Mouse (Mus musculus) hindbrain, embryonic 16.5 days (tissue): ENCODE measurements at regions not wholly inside any gene's neighbourhood (a gene's known extent, or its start where the extent isn't known, plus 50 kb on each side); places are given as distances from the start of the nearest gene placed in this dataset.

Experiments
- ATAC-seq: fragments of 200-750 bp; cut with Nextera tagmentation; 2 replicates; pipeline ENCODE4 v1.8.0; 2017; ENCODE audit warnings: moderate TSS enrichment, moderate library complexity
- H3K27ac ChIP-seq: fragments of 300-500 bp; sonication (generic); 2 replicates; pipeline ENCODE4 v1.5.1; 2014; ENCODE audit warnings: low read depth, mild to moderate bottlenecking, control low read depth, low read length, moderate library complexity
- H3K27me3 ChIP-seq: fragments of 300-500 bp; sonication (generic); replicated peaks from 2 replicates; pipeline ENCODE4 v1.6.1; 2014; ENCODE audit warnings: low read length; ENCODE audit not compliant: control insufficient read depth, insufficient read depth
- H3K36me3 ChIP-seq: fragments of 300-500 bp; sonication (generic); 2 replicates; pipeline ENCODE4 v1.6.1; 2014; ENCODE audit warnings: mild to moderate bottlenecking, low read length, moderate library complexity, mixed read lengths; ENCODE audit not compliant: control insufficient read depth, insufficient read depth
- H3K4me1 ChIP-seq: fragments of 300-500 bp; sonication (generic); 2 replicates; pipeline ENCODE4 v1.6.1; 2014; ENCODE audit warnings: low read depth, low read length; ENCODE audit not compliant: control insufficient read depth, insufficient read depth
- H3K4me2 ChIP-seq: fragments of 300-500 bp; sonication (generic); 2 replicates; pipeline ENCODE4 v1.6.1; 2014; ENCODE audit warnings: mild to moderate bottlenecking, low read length, control low read depth, moderate library complexity
- H3K4me3 ChIP-seq: fragments of 300-500 bp; sonication (generic); 2 replicates; pipeline ENCODE4 v1.5.1; 2014; ENCODE audit warnings: mild to moderate bottlenecking, low read length, control low read depth, moderate library complexity
- H3K9ac ChIP-seq: fragments of 300-500 bp; sonication (generic); 2 replicates; pipeline ENCODE4 v1.6.1; 2014; ENCODE audit warnings: low read depth, mild to moderate bottlenecking, control low read depth, low read length, moderate library complexity
- H3K9me3 ChIP-seq: fragments of 300-500 bp; sonication (generic); 2 replicates; pipeline ENCODE4 v1.6.1; 2014; ENCODE audit warnings: mild to moderate bottlenecking, low read length, moderate library complexity; ENCODE audit not compliant: control insufficient read depth
- WGBS: fragments of 180-500 bp; shearing (Covaris S2); extraction: QIAGEN DNeasy Blood & Tissue Kit; methylation state at CpG from one replicate; pipeline ENCODE4 v1.1.7; 2014; 5-methylcytosine and 5-hydroxymethylcytosine counted together

DNA sequence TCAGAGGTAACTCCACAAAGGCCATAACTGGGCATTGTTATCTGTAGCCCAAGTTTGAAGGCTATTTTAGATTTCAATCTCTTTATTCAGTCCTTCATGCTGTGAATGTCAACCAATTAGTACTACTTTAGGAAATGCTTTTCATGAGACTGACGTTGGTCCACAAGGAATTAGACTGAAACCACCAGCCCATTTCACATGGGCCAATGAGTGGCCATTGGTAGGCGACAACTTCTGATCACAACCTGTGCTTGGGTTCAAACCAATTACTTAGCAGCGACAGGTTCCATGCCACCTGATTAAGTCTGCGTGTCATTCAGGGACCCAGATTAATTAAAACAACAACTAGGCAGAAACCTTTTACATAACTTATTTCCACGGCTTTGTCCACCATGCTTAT is 126.9 kb upstream of the Tenm3 start:
- 72% methylated on average over 5 of the region's 5 CpGs for WGBS
- no peaks in the 10 kb centered on the region for H3K9me3 ChIP-seq
- H3K9ac ChIP-seq: no peak overlapping the region
- H3K27me3 ChIP-seq: no peaks in the 10 kb centered on the region
- no peak overlapping the region for H3K4me2 ChIP-seq
- no peak overlapping the region for H3K4me3 ChIP-seq
- no peaks in the 10 kb centered on the region for H3K4me1 ChIP-seq
- no peak overlapping the region for H3K27ac ChIP-seq
- no peaks in the 10 kb centered on the region for H3K36me3 ChIP-seq
- ATAC-seq: no peak

GRCm38 (mm10) chr8:48964929-48965328 is 121.2 kb upstream of the Tenm3 start:
- no peaks in the 10 kb centered on the region for H3K27me3 ChIP-seq
- H3K4me3 ChIP-seq: no peak overlapping the region
- no peak overlapping the region for H3K9ac ChIP-seq
- no peak overlapping the region for H3K27ac ChIP-seq
- WGBS: 85% methylated on average over 1 of the region's 1 CpGs
- no peak for ATAC-seq
- no peaks in the 10 kb centered on the region for H3K4me1 ChIP-seq
- H3K9me3 ChIP-seq: no peaks in the 10 kb centered on the region
- no peak overlapping the region for H3K4me2 ChIP-seq
- no peaks in the 10 kb centered on the region for H3K36me3 ChIP-seq

- no peaks in the 10 kb centered on the region for H3K9me3 ChIP-seq
- H3K36me3 ChIP-seq: no peaks in the 10 kb centered on the region
- ATAC-seq: no peak
- no peak overlapping the region for H3K27ac ChIP-seq
- no peak overlapping the region for H3K4me3 ChIP-seq
- no peaks in the 10 kb centered on the region for H3K4me1 ChIP-seq
- no peaks in the 10 kb centered on the region for H3K27me3 ChIP-seq
- no peak overlapping the region for H3K4me2 ChIP-seq
- 87% methylated on average over 5 of the region's 5 CpGs for WGBS
- H3K9ac ChIP-seq: no peak overlapping the region
Measured at GRCm38 (mm10) chr8:48957614-48958013, 113.9 kb upstream of the Tenm3 start.

DNA sequence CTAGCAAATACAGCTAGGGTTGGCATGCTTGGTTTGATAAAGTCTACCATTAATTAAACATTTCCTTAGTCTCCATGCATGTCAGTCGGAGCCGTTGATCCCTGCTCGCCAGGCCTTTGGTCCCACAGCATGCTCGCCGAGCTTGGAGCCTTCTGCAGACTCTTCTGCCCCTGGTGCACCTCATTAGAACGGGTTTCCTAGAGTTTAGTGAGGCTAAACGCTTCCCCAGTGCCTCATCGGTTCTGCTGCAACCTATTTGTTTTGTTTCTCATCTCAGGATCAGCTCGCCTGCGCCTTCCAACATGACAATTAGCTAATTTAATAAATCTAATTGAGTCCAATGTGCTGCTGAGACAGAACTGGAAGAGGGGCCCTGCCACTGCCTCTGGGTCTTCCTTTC is 107.7 kb upstream of the Tenm3 start:
- no peak for ATAC-seq
- Histone ChIP-seq H3K9ac (no peak overlapping the region), H3K36me3 (no peaks in the 10 kb centered on the region), H3K27ac (no peak overlapping the region), H3K4me2 (no peak overlapping the region), H3K9me3 (no peaks in the 10 kb centered on the region), H3K4me3 (no peak overlapping the region), H3K27me3 (no peaks in the 10 kb centered on the region), H3K4me1 (no peaks in the 10 kb centered on the region)
- WGBS: 68% methylated on average over 10 of the region's 10 CpGs

- Histone ChIP-seq H3K9ac (no peak overlapping the region), H3K27me3 (no peaks in the 10 kb centered on the region), H3K9me3 (no peaks in the 10 kb centered on the region), H3K4me2 (no peak overlapping the region), H3K27ac (no peak overlapping the region), H3K36me3 (no peaks in the 10 kb centered on the region), H3K4me3 (no peak overlapping the region), H3K4me1 (no peaks in the 10 kb centered on the region)
- ATAC-seq: no peak
- WGBS: 30% methylated on average over 1 of the region's 1 CpGs
Measured at GRCm38 (mm10) chr8:48944177-48944576, 100.4 kb upstream of the Tenm3 start.

GRCm38 (mm10) chr8:48937144-48937543 is 93.4 kb upstream of the Tenm3 start:
- Histone ChIP-seq H3K4me1 (no peaks in the 10 kb centered on the region), H3K9ac (no peak overlapping the region), H3K36me3 (no peaks in the 10 kb centered on the region), H3K4me3 (no peak overlapping the region), H3K9me3 (no peaks in the 10 kb centered on the region), H3K4me2 (no peak overlapping the region), H3K27me3 (no peaks in the 10 kb centered on the region), H3K27ac (no peak overlapping the region)
- WGBS: 90% methylated on average over 3 of the region's 3 CpGs
- ATAC-seq: no peak

- Histone ChIP-seq H3K4me1 (no peaks in the 10 kb centered on the region), H3K4me2 (no peak overlapping the region), H3K4me3 (no peak overlapping the region), H3K9ac (no peak overlapping the region), H3K27me3 (no peaks in the 10 kb centered on the region), H3K36me3 (no peaks in the 10 kb centered on the region), H3K9me3 (no peaks in the 10 kb centered on the region), H3K27ac (no peak overlapping the region)
- ATAC-seq: no peak
- 71% methylated on average over 11 of the region's 11 CpGs for WGBS
Measured at GRCm38 (mm10) chr8:48927135-48927534, 83.4 kb upstream of the Tenm3 start.

DNA sequence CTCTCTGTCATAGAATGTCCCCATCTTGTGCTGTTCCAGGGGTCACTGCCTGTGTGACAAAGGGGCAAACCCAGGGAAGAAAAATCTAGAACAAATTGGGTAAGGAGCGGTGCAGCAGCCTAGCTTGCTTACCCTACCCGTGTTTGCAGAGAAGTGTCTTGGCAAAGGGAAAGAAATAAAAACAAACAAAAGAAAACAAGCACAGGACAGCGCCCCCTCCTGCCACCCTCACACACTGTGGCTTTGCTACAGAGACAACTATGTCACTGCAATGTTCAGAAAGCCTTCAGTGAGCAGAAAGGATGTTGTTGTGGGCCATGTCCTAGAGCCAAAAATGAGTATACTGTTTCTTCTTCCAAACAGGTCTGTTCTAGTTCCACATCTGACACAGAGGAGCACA is 71.5 kb upstream of the Tenm3 start:
- no peaks in the 10 kb centered on the region for H3K9me3 ChIP-seq
- WGBS: 67% methylated on average over 3 of the region's 3 CpGs
- H3K36me3 ChIP-seq: no peaks in the 10 kb centered on the region
- no peak overlapping the region for H3K27ac ChIP-seq
- H3K27me3 ChIP-seq: no peaks in the 10 kb centered on the region
- no peak overlapping the region for H3K4me3 ChIP-seq
- no peak for ATAC-seq
- no peak overlapping the region for H3K9ac ChIP-seq
- H3K4me2 ChIP-seq: no peak overlapping the region
- no peaks in the 10 kb centered on the region for H3K4me1 ChIP-seq

GRCm38 (mm10) chr8:48912842-48913241 is 69.1 kb upstream of the Tenm3 start:
- H3K36me3 ChIP-seq: no peaks in the 10 kb centered on the region
- no peak for ATAC-seq
- H3K27ac ChIP-seq: no peak overlapping the region
- no peak overlapping the region for H3K4me2 ChIP-seq
- H3K4me3 ChIP-seq: no peak overlapping the region
- H3K4me1 ChIP-seq: no peaks in the 10 kb centered on the region
- 87% methylated on average over 4 of the region's 4 CpGs for WGBS
- H3K27me3 ChIP-seq: no peaks in the 10 kb centered on the region
- no peaks in the 10 kb centered on the region for H3K9me3 ChIP-seq
- no peak overlapping the region for H3K9ac ChIP-seq

DNA sequence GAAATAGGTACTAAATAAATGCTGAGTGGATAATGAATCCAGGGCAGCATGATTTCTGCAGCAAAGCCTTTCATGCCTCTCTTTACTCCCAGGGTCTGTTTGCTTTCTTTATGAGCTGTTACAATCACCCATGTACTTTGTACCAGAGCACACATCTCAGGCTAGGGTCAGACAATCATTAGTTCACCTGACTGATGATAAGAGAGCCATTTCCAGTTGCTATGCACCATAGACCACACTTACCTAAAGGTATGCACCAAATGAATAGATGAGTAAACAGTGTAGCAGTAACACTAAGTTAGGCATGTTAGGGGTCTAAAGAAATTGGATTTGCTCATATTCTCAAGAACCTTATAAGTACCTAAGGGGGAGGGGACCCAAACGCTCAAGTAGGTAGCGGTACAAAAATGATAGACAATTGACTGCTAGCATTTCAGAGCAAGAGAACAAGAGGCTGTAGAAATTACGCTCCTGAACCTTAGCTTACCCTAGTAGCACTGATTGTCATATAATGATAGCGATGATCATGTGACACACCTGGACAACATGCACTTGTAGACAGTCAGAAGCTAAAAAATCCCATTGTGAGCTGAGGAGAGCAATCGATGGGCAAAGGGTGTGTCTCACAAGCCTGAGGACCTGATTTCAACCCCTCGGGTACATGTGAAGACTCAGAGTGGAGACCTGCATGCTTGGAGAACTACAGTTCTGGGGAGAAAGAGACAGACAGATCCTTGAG is 58.1 kb upstream of the Tenm3 start:
- Histone ChIP-seq H3K27ac (no peak overlapping the region), H3K36me3 (no peaks in the 10 kb centered on the region), H3K9ac (no peak overlapping the region), H3K4me3 (no peak overlapping the region), H3K9me3 (no peaks in the 10 kb centered on the region), H3K4me2 (no peak overlapping the region), H3K27me3 (no peaks in the 10 kb centered on the region), H3K4me1 (no peaks in the 10 kb centered on the region)
- 97% methylated on average over 6 of the region's 6 CpGs for whole genome bisulfite sequencing
- ATAC-seq: no peak
